Mouse (Mus musculus) neural tube, embryonic 13.5 days (tissue): ENCODE data around the gene Erp44. TPM values are rescaled to one million over a fixed set of nuclear protein-coding genes. Genes with fewer than 3 reads are reported as not detected.

Source experiments
- ATAC-seq: fragments of 200-750 bp; cut with Nextera tagmentation; 2 replicates; pipeline ENCODE4 v1.8.0; 2017; ENCODE audit warnings: low read depth, mild to moderate bottlenecking, moderate TSS enrichment, moderate library complexity
- H3K27ac ChIP-seq: fragments of 300-500 bp; sonication (generic); replicated peaks from 2 replicates; pipeline ENCODE4 v1.5.1; 2015; ENCODE audit warnings: moderate library complexity, mild to moderate bottlenecking, inconsistent platforms
- H3K27me3 ChIP-seq: fragments of 300-500 bp; sonication (generic); 2 replicates; pipeline ENCODE4 v1.6.1; 2015; ENCODE audit warnings: mild to moderate bottlenecking, inconsistent platforms
- H3K36me3 ChIP-seq: fragments of 300-500 bp; sonication (generic); 2 replicates; pipeline ENCODE4 v1.6.1; 2015; ENCODE audit warnings: mild to moderate bottlenecking, inconsistent platforms
- H3K4me1 ChIP-seq: fragments of 300-500 bp; sonication (generic); replicated peaks from 2 replicates; pipeline ENCODE4 v1.6.1; 2015; ENCODE audit warnings: inconsistent platforms
- H3K4me2 ChIP-seq: fragments of 300-500 bp; sonication (generic); 2 replicates; pipeline ENCODE4 v1.6.1; 2015; ENCODE audit warnings: inconsistent platforms, mild to moderate bottlenecking, moderate library complexity
- H3K4me3 ChIP-seq: fragments of 300-500 bp; sonication (generic); 2 replicates; pipeline ENCODE4 v1.5.1; 2015; ENCODE audit warnings: mild to moderate bottlenecking, inconsistent platforms
- H3K9ac ChIP-seq: fragments of 300-500 bp; sonication (generic); 2 replicates; pipeline ENCODE4 v1.6.1; 2015; ENCODE audit warnings: moderate library complexity, mild to moderate bottlenecking, inconsistent platforms
- H3K9me3 ChIP-seq: fragments of 300-500 bp; sonication (generic); 2 replicates; pipeline ENCODE4 v1.6.1; 2016; ENCODE audit warnings: inconsistent platforms
- WGBS: fragments of 180-500 bp; shearing (Covaris S2); methylation state at CpG from one replicate; pipeline ENCODE4 v1.1.7; 2015; 5-methylcytosine and 5-hydroxymethylcytosine counted together
- microRNA counts: library from miRNA; unstranded; fragments of <30 nt; microRNA quantifications from one replicate; lab custom pipeline; 2016
- microRNA-seq: library from miRNA; unstranded; fragments of <30 nt; microRNA quantifications from one replicate; pipeline ENCODE4, GENCODE M21; 2016
- polyA plus RNA-seq: library from polyadenylated mRNA; unstranded; fragments of >200 nt; fragmentation: Nextera tagmentation; extraction: Ambion mirVana; gene quantifications from 2 replicates; pipeline ENCODE4 v1.2.1, GENCODE M21; 2015

Erp44 gene
- polyA plus RNA-seq, 1 experiment from 2014 or later, result 68.3 TPM

- H3K36me3 ChIP-seq, result no peaks in the 10 kb centered on the region
- no peak for ATAC-seq
- H3K9ac ChIP-seq, result no peak overlapping the region
- H3K27ac ChIP-seq, result no peak overlapping the region
- H3K9me3 ChIP-seq, result no peaks in the 10 kb centered on the region
- H3K27me3 ChIP-seq, result no peaks in the 10 kb centered on the region
- H3K4me3 ChIP-seq, result no peak overlapping the region
- no peaks in the 10 kb centered on the region for H3K4me1 ChIP-seq
- H3K4me2 ChIP-seq, result no peak overlapping the region
- 91% methylated on average over 2 of the region's 2 CpGs for WGBS
These were observed 129.9 kb downstream of the Erp44 start for GRCm38 (mm10) chr4:48149492-48149891.

MicroRNA genes within 50 kb of the gene (microRNA counts, 519-probe panel; counts per million panel counts)
- microRNA mmu-miR-1958 (lab: Ali Mortazavi, UCI), result not detected

Small RNA genes within 50 kb of the gene (microRNA-seq; reads per million reads assigned to microRNA genes)
- not detected for gene Mir1958

Other genes with a start within 250 kb of the Erp44 start
- 0.91 and 1.3 TPM in 2 replicates for gene Nr4a3, start 234.4 kb downstream of the Erp44 start, polyA plus RNA-seq
- 15.7 and 16.3 TPM in 2 replicates for gene Stx17, start 154.6 kb downstream of the Erp44 start, polyA plus RNA-seq
- 7.4 and 7.7 TPM in 2 replicates for gene Invs, start 202 bp upstream of the Erp44 start, polyA plus RNA-seq
- 39.7 and 40.8 TPM in 2 replicates for gene Tex10, start 193.9 kb upstream of the Erp44 start, polyA plus RNA-seq